Mouse (Mus musculus): ENCODE results near the gene Cdkn1a.

- TF ChIP-seq CTCF (IDR thresholded peaks at IDR 0.05; ENCODE audit: extremely low read depth, insufficient read length, insufficient replicate concordance, low read depth, low read length), result no peak
- TF ChIP-seq POLR2A (IDR thresholded peaks at IDR 0.05; ENCODE audit: low read depth, low read length), result no peak
These were observed 19.0 kb upstream of the Cdkn1a start for GRCm38 (mm10) chr17:29071820-29072219.

All from small intestine, adult 2 months (tissue).